Mouse (Mus musculus): ENCODE results near the gene Lad1.
A peak's percentile ranks its signal among the peaks of the same experiment; 100 is the strongest.

Gene Lad1

GRCm38 (mm10) chr1:135868570-135868969 lies 50.2 kb downstream of the Lad1 start:
- DNase-seq (ENCODE audit: inconsistent age in 2 of 2, low spot score in 1 of 2), result no peak

- no peak for DNase-seq (ENCODE audit: inconsistent age in 2 of 2, low spot score in 1 of 2)
Measured at GRCm38 (mm10) chr1:135872991-135873390, 54.6 kb downstream of the Lad1 start.

GRCm38 (mm10) chr1:135877248-135877647 lies 58.9 kb downstream of the Lad1 start:
- no peak for DNase-seq (ENCODE audit: inconsistent age in 2 of 2, low spot score in 1 of 2)

- peak; percentile 36 to 80 for DNase-seq (ENCODE audit: inconsistent age in 2 of 2, low spot score in 1 of 2)
Measured at GRCm38 (mm10) chr1:135882385-135883109, 64.1 kb downstream of the Lad1 start.

All from adrenal gland, adult (tissue).